Mouse (Mus musculus): Measurements from ENCODE around the gene Acot8. TPM values are rescaled to one million over a fixed set of nuclear protein-coding genes. Genes with fewer than 3 reads are reported as not detected.

Gene Acot8
- polyA plus RNA-seq, 1 experiment = 36.5 TPM

DNA sequence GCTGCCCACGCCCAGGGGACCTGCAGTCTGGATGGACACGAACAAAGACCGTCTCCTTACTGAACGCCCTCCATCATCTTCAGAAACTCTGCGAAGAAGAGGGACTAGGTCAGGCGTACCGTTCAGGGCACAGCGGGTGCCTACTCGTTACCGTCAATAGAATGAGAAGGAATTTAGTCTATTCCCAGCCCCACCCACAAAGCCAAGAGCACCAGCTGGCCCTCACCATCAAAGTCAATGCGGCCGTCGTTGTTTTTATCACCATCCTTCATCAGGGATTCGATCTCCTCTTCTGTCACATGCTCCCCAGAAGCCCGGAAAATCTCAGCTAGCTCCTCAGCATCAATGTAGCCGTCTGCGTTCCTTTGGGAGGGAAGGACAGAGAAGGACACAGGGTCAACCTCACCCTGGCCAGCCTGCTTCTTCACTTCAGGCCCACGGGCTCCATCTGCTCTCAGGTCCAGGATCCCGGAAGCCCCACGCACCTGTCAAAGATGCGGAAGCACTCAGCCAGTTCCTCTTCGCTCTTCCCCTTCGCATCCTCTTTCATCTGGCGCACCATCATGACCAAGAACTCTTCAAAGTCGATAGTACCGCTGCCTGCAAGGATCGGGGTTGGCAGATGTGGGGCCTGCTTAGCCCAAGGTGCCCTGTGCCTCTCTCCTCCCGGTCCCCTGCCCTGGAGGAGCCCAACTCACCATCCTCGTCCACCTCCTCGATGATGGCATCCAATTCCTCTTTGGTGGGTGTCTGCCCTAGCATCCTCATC, 27.3 kb downstream of the Acot8 start:
- H3K4me1 ChIP-seq (ENCODE audit: control insufficient read depth, insufficient read depth, low read length) = peaks cover 10% of the 10 kb centered on the region
- 80% methylated on average over 30 of the region's 30 CpGs for WGBS
- no peak overlapping the region for H3K4me3 ChIP-seq (replicated peaks; ENCODE audit: insufficient read depth, low read depth, low read length)
- no peak for DNase-seq
- no peak overlapping the region for H3K27ac ChIP-seq (ENCODE audit: insufficient read depth, low read length)
- TF ChIP-seq POLR2A (IDR thresholded peaks at IDR 0.05; ENCODE audit: borderline replicate concordance, insufficient read depth, low read length) (no peak), CTCF (IDR thresholded peaks at IDR 0.05; ENCODE audit: borderline replicate concordance, insufficient read depth, low read depth, low read length) (no peak)
- no peaks in the 10 kb centered on the region for H3K27me3 ChIP-seq (ENCODE audit: control insufficient read depth, insufficient read depth, low read length)

DNA sequence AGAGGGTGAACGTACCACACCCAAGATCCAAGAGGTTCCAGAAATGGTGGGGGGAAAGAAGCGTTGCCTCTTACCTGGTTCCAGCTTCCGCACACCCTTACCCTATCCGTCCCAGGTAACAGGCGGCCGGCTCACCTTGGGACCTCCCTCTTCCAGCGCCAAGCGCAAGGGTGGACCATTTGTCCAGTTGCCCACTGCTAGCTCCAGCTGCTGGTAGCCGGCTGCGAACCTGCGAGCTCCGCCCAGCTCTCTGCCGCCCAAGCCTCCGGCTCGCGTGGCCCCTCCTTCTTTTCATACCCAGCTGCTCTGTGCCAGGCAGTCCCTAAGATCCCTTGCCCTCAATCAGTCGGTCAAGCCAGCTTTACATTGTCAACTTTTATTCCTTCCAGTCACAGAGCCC, 27.9 kb downstream of the Acot8 start:
- H3K4me3 ChIP-seq (replicated peaks; ENCODE audit: insufficient read depth, low read depth, low read length) = no peak overlapping the region
- H3K27me3 ChIP-seq (ENCODE audit: control insufficient read depth, insufficient read depth, low read length) = no peaks in the 10 kb centered on the region
- TF ChIP-seq CTCF (IDR thresholded peaks at IDR 0.05; ENCODE audit: borderline replicate concordance, insufficient read depth, low read depth, low read length) (no peak), POLR2A (IDR thresholded peaks at IDR 0.05; ENCODE audit: borderline replicate concordance, insufficient read depth, low read length) (no peak)
- whole genome bisulfite sequencing = 67% methylated on average over 17 of the region's 17 CpGs
- no peak for DNase-seq
- peaks cover 10% of the 10 kb centered on the region for H3K4me1 ChIP-seq (ENCODE audit: control insufficient read depth, insufficient read depth, low read length)
- no peak overlapping the region for H3K27ac ChIP-seq (ENCODE audit: insufficient read depth, low read length)

DNA sequence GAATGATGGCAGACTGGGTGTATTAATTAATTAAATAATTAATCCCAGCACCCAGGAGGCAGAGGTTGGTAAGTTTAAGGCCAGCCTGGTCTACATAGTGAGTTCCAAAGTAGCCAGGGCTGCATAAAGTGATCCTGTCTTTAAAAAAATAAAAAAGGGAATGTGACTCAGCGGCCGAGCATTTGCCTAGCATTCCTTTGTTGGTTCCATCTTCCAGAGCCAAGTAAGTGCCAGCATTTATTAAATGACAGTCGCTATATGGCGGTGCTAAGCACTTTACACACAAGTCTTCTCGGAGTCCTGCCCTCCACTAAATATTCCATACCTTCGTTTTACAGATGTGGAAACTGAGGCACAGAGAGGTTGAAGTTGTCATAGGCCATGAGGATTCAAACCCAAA, 28.6 kb downstream of the Acot8 start:
- no peaks in the 10 kb centered on the region for H3K27me3 ChIP-seq (ENCODE audit: control insufficient read depth, insufficient read depth, low read length)
- TF ChIP-seq POLR2A (IDR thresholded peaks at IDR 0.05; ENCODE audit: borderline replicate concordance, insufficient read depth, low read length) = no peak
- TF ChIP-seq CTCF (IDR thresholded peaks at IDR 0.05; ENCODE audit: borderline replicate concordance, insufficient read depth, low read depth, low read length) = no peak
- H3K27ac ChIP-seq (ENCODE audit: insufficient read depth, low read length) = no peak overlapping the region
- no peak overlapping the region for H3K4me3 ChIP-seq (replicated peaks; ENCODE audit: insufficient read depth, low read depth, low read length)
- no peak for DNase-seq
- peaks cover 10% of the 10 kb centered on the region for H3K4me1 ChIP-seq (ENCODE audit: control insufficient read depth, insufficient read depth, low read length)
- 88% methylated on average over 6 of the region's 6 CpGs for WGBS

DNA sequence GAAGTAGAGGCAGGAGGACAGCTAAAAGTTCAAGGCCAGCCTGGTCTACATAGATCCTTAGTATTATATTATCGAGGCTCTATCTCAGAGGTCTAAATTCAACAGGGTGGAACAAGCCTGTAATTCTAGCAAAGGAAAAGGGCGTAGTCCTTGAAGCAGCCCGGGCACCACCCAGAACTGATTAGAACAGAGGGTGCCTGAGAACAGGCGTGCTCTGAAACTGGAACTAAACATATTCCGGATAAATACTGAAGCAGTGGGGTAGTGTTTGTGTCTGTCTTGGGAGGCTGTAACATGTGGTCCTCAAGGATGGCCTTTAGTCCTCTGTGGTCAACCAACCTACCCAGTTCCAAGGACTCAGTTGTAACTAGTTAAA, 30.7 kb downstream of the Acot8 start:
- TF ChIP-seq CTCF (IDR thresholded peaks at IDR 0.05; ENCODE audit: borderline replicate concordance, insufficient read depth, low read depth, low read length) (no peak), POLR2A (IDR thresholded peaks at IDR 0.05; ENCODE audit: borderline replicate concordance, insufficient read depth, low read length) (no peak)
- Histone ChIP-seq H3K27me3 (ENCODE audit: control insufficient read depth, insufficient read depth, low read length) (no peaks in the 10 kb centered on the region), H3K4me1 (ENCODE audit: control insufficient read depth, insufficient read depth, low read length) (peaks cover 7% of the 10 kb centered on the region), H3K4me3 (replicated peaks; ENCODE audit: insufficient read depth, low read depth, low read length) (no peak overlapping the region), H3K27ac (ENCODE audit: insufficient read depth, low read length) (no peak overlapping the region)
- whole genome bisulfite sequencing = 86% methylated on average over 5 of the region's 5 CpGs
- DNase-seq = no peak

DNA sequence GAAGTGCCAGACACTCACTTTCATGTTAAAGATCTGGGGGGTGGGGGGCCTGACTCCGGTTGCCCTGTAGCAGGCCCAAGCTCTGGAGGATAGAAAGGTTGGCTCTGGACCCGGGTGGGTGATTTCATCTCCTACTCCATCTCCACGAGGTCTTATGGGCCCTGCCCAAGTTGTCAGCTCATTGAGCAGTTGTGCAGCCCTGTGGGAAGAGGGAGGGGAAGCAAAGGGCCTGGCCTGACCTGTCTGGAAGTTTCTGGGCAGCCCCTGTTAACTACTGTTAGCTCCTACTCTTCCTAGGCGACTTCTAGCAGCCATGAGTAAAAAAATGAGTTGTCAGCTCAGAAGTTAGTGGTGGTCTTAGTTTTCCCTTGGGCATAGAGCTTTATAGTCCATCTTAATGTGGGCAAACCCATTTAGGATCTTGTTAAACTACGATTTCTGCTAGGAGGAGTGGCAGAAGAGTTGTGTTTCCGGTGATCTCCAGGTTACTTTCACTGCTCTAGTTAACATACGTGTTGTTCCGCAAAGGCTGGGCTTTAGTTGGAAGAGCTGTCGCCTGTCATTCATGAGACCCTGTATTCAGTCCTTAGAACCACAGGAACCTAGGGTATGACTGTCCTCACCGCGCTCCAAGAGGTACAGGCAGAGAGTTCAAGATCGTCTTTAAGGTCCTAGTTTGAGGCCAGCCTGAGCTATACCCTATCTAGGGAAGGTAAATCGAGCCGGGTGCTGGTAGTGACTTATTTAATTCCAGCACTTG, 31.3 kb downstream of the Acot8 start:
- Histone ChIP-seq H3K4me1 (ENCODE audit: control insufficient read depth, insufficient read depth, low read length) (peaks cover 1% of the 10 kb centered on the region; the same call in 1 of the 2 replicates), H3K27ac (ENCODE audit: insufficient read depth, low read length) (no peak overlapping the region), H3K4me3 (replicated peaks; ENCODE audit: insufficient read depth, low read depth, low read length) (no peak overlapping the region), H3K27me3 (ENCODE audit: control insufficient read depth, insufficient read depth, low read length) (no peaks in the 10 kb centered on the region)
- no peak for TF ChIP-seq POLR2A (IDR thresholded peaks at IDR 0.05; ENCODE audit: borderline replicate concordance, insufficient read depth, low read length)
- TF ChIP-seq CTCF (IDR thresholded peaks at IDR 0.05; ENCODE audit: borderline replicate concordance, insufficient read depth, low read depth, low read length) = no peak
- DNase-seq = no peak
- WGBS = 80% methylated on average over 14 of the region's 14 CpGs

DNA sequence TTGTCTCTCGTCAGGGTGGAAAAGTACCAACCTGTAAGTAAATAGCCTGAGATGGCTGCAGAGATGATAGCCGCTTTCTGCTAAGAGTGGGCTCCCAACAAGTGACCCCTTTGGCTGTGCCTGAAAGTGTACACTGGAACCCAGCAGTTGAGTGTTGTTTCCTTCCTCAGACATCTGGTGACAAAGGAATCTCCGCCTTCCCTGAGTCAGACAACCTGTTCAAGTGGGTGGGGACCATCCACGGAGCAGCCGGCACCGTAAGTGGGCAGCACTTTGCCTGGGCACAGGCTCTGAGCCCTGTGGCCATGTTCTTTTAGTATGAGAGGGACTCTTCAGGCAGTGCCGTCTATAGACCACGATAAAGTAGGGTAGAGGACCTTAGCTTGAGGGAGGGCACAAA, 33.6 kb downstream of the Acot8 start:
- 59% methylated on average over 8 of the region's 8 CpGs for WGBS
- Histone ChIP-seq H3K4me3 (replicated peaks; ENCODE audit: insufficient read depth, low read depth, low read length) (no peak overlapping the region), H3K4me1 (ENCODE audit: control insufficient read depth, insufficient read depth, low read length) (no peaks in the 10 kb centered on the region), H3K27ac (ENCODE audit: insufficient read depth, low read length) (no peak overlapping the region), H3K27me3 (ENCODE audit: control insufficient read depth, insufficient read depth, low read length) (no peaks in the 10 kb centered on the region)
- DNase-seq = no peak
- TF ChIP-seq CTCF (IDR thresholded peaks at IDR 0.05; ENCODE audit: borderline replicate concordance, insufficient read depth, low read depth, low read length) (no peak), POLR2A (IDR thresholded peaks at IDR 0.05; ENCODE audit: borderline replicate concordance, insufficient read depth, low read length) (no peak)

DNA sequence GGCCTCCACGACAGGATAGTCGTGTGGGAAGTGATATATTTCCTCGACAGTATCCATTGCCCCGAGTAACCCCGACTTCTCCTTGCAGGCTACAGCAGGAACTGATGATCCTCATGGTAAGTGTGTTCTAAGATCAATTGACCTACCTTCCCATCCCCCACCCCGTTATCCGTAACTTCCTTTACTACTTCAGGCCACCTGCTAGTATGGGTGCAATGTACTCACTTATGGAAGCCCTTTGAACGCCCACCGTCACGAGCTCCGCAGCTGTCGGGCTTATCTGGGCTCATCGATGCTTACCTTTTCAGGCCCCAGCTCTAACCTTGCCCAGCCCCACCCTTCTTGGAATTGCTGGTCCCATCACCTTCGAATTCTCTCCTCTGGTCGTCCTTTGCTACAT, 34.4 kb downstream of the Acot8 start:
- DNase-seq = no peak

More for the DNA sequence above, 34.4 kb downstream of the Acot8 start:
- Histone ChIP-seq H3K27me3 (ENCODE audit: control insufficient read depth, insufficient read depth, low read length) (no peaks in the 10 kb centered on the region), H3K4me1 (ENCODE audit: control insufficient read depth, insufficient read depth, low read length) (no peaks in the 10 kb centered on the region), H3K4me3 (replicated peaks; ENCODE audit: insufficient read depth, low read depth, low read length) (no peak overlapping the region), H3K27ac (ENCODE audit: insufficient read depth, low read length) (no peak overlapping the region)
- WGBS = 2% methylated on average over 15 of the region's 15 CpGs
- TF ChIP-seq CTCF (IDR thresholded peaks at IDR 0.05; ENCODE audit: borderline replicate concordance, insufficient read depth, low read depth, low read length) (no peak), POLR2A (IDR thresholded peaks at IDR 0.05; ENCODE audit: borderline replicate concordance, insufficient read depth, low read length) (no peak)

Data from cerebellum, adult 2 months (tissue).